Comparison of ENCODE assay signal across 18 mouse cellular contexts in genomic region chr12:15723529-15723928, GRCm38 (mm10).
"Had no signal": no experiment of that assay in that cellular context is flagged by ENCODE, and none has a peak within 500 bp of the region (broad histone marks: within the 10 kb centered on the region; RNA-seq: fewer than 3 reads in every experiment).

No protein-coding gene starts in this region.

- H3K27ac ChIP-seq: layer of hippocampus, adult 2 months; liver, embryonic 15.5 days; midbrain, embryonic 10.5 days; midbrain, embryonic 15.5 days; neural tube, embryonic 13.5 days had no signal

- H3K4me2 ChIP-seq: liver, embryonic 11.5 days; liver, embryonic 15.5 days; midbrain, embryonic 15.5 days; neural tube, embryonic 13.5 days had no signal

- H3K4me3 ChIP-seq: layer of hippocampus, adult 2 months; liver, embryonic 15.5 days; midbrain, embryonic 10.5 days; midbrain, embryonic 15.5 days; neural tube, embryonic 13.5 days had no signal

- H3K9me3 ChIP-seq: liver, embryonic 15.5 days; midbrain, embryonic 10.5 days; midbrain, embryonic 15.5 days; neural tube, embryonic 13.5 days had no signal

- H3K9ac ChIP-seq: liver, embryonic 15.5 days; midbrain, embryonic 15.5 days; neural tube, embryonic 13.5 days had no signal

- DNase-seq: kidney, adult 9 months; kidney, postnatal 10 days; kidney, postnatal 4 days; left cerebral cortex, postnatal 4 days; lung, adult 2 months; lung, postnatal 36 days; retina, postnatal 1 day; right cerebral cortex, postnatal 4 days; spleen, adult 18-20 months; thymus, adult 18-20 months; thymus, postnatal 14 days had no signal

- H3K36me3 ChIP-seq: liver, embryonic 15.5 days; midbrain, embryonic 10.5 days; midbrain, embryonic 15.5 days; neural tube, embryonic 13.5 days had no signal

- ATAC-seq: lung, postnatal 0 days; midbrain, embryonic 15.5 days had no signal

- H3K27me3 ChIP-seq: liver, embryonic 15.5 days; midbrain, embryonic 15.5 days; neural tube, embryonic 13.5 days had no signal

- H3K4me1 ChIP-seq: liver, embryonic 15.5 days; midbrain, embryonic 10.5 days; midbrain, embryonic 15.5 days; neural tube, embryonic 13.5 days had no signal
